Mouse (Mus musculus) spleen, adult 12 weeks (tissue): Measurements from ENCODE around the gene Mepce.
A peak's percentile ranks its signal among the peaks of the same experiment; 100 is the strongest.
"Not testable (repeated sequence)": the region's sequence is repeated elsewhere in the genome, so short reads cannot be mapped to it uniquely, and the experiment has no call there.

Source experiments
- DNase-seq: peaks from one replicate; pipeline ENCODE4 v3.0.0; 2022; ENCODE audit warnings: low spot score

Gene Mepce

GRCm38 (mm10) chr5:137787151-137787928 is at the start of gene Mepce, which contains the start of gene Zcwpw1:
Gene Mepce, minus strand, starts transcription at chr5:137787655.
Gene Zcwpw1, plus strand, starts transcription at chr5:137787798.
- DNase-seq, result peak; percentile 93

- not testable (repeated sequence) for DNase-seq
Measured at GRCm38 (mm10) chr5:137837110-137837509, 49.7 kb upstream of the Mepce start.

GRCm38 (mm10) chr5:137836611-137837010 is 49.2 kb upstream of the Mepce start:
- no peak for DNase-seq

- DNase-seq, result not testable (repeated sequence)
Measured at GRCm38 (mm10) chr5:137835966-137836520, 48.6 kb upstream of the Mepce start, which contains the start of gene Pilra. Gene Pilra, minus strand, starts transcription at chr5:137836281.

GRCm38 (mm10) chr5:137833500-137833899 is 46.0 kb upstream of the Mepce start:
- DNase-seq, result no peak

GRCm38 (mm10) chr5:137831506-137831905 is 44.1 kb upstream of the Mepce start:
- no peak for DNase-seq

- DNase-seq, result no peak
Measured at GRCm38 (mm10) chr5:137831106-137831505, 43.7 kb upstream of the Mepce start.

- DNase-seq, result no peak
Measured at GRCm38 (mm10) chr5:137830238-137830637, 42.8 kb upstream of the Mepce start.

GRCm38 (mm10) chr5:137828694-137829093 is 41.2 kb upstream of the Mepce start:
- no peak for DNase-seq

- DNase-seq, result no peak
Measured at GRCm38 (mm10) chr5:137826421-137826820, 39.0 kb upstream of the Mepce start.

- DNase-seq, result no peak
Measured at GRCm38 (mm10) chr5:137825971-137826370, 38.5 kb upstream of the Mepce start.

GRCm38 (mm10) chr5:137825030-137825429 is 37.6 kb upstream of the Mepce start:
- no peak for DNase-seq

- no peak for DNase-seq
Measured at GRCm38 (mm10) chr5:137823455-137824045, 36.1 kb upstream of the Mepce start.

GRCm38 (mm10) chr5:137822602-137823001 is 35.1 kb upstream of the Mepce start:
- DNase-seq, result no peak

GRCm38 (mm10) chr5:137822126-137822525 is 34.7 kb upstream of the Mepce start:
- DNase-seq, result no peak

- DNase-seq, result no peak
Measured at GRCm38 (mm10) chr5:137817466-137818222, 30.2 kb upstream of the Mepce start.

- no peak for DNase-seq
Measured at GRCm38 (mm10) chr5:137808316-137808715, 20.9 kb upstream of the Mepce start.

GRCm38 (mm10) chr5:137806158-137806557 is 18.7 kb upstream of the Mepce start:
- no peak for DNase-seq

GRCm38 (mm10) chr5:137800917-137801316 is 13.5 kb upstream of the Mepce start:
- no peak for DNase-seq

GRCm38 (mm10) chr5:137796606-137797005 is 9.2 kb upstream of the Mepce start:
- DNase-seq, result no peak

- no peak for DNase-seq
Measured at GRCm38 (mm10) chr5:137791553-137791952, 4.1 kb upstream of the Mepce start.

- no peak for DNase-seq
Measured at GRCm38 (mm10) chr5:137788946-137789531, 1.6 kb upstream of the Mepce start.
